Comparison of ENCODE assay signal across 19 mouse cellular contexts in the genomic region with DNA sequence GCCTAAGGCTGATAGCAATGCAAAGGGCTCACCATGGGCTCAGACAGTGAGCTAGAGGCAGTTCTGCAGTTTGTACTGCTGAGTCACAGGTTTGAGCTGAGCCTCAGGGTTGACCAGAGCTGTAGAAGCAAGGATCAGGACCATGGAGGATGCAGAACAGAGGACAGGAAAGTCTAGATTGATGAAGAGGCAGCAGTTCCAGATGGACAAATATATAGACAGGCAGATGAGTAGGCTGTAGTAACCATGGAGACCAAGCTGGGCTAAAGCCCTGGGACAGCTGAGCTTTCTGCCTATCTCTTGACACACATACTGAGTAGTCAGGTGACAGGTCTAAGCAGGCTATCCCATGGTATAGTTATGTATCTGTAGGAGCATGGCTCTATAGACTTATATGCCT. TPM values are rescaled to one million over a fixed set of nuclear protein-coding genes. Genes with fewer than 3 reads are reported as not detected.
DNase-seq lines count a peak whose midpoint lies in the region.
"Had no signal": no experiment of that assay in that cellular context is flagged by ENCODE, and none has a peak within 500 bp of the region (broad histone marks: within the 10 kb centered on the region; RNA-seq: fewer than 3 reads in every experiment).

No protein-coding gene starts in this region.

- DNase-seq in layer of hippocampus, adult 18-20 months (ENCODE audit: low spot score in 2 of 2): peak; percentile 60 to 75
- no peak for DNase-seq in layer of hippocampus, postnatal 36 days
- DNase-seq in left cerebral cortex, postnatal 36 days (ENCODE audit: low spot score in 2 of 2): peak; percentile 25 to 42
- DNase-seq in left cerebral cortex, adult 11 months (ENCODE audit: low spot score): no peak
- DNase-seq in brain, adult 2 months (ENCODE audit: low read depth, low spot score): peak; percentile 66
- DNase-seq in layer of hippocampus, adult 9-11 months: peak; percentile 65
- DNase-seq in natural killer cell, adult 2 months (ENCODE audit: low spot score in 2 of 2): no peak
- DNase-seq: adrenal gland, postnatal 14 days; cerebellum, adult 18-20 months; cerebellum, postnatal 10 days; gastrocnemius, postnatal 10 days; heart, postnatal 10 days; kidney, adult 18-20 months; kidney, postnatal 25 days; liver; lung, adult 2 months; lung, postnatal 10 days; thymus, adult 2 months; thymus, postnatal 36 days had no signal

- intact Hi-C loops in left cerebral cortex, postnatal 36 days (cut with DNase I): no loop called here

RNA-seq across cellular contexts. Expression of gene Cyfip1, which starts 49.2 kb away (rescaled TPM):
- total RNA-seq in layer of hippocampus, adult 18-20 months (2021): 100 to 1,000 TPM; 108 to 113 TPM
- 100 to 1,000 TPM; 107 to 121 TPM for total RNA-seq in layer of hippocampus, postnatal 36 days (2021)
- 10 to 100 TPM; 65.5 to 73.2 TPM for total RNA-seq in left cerebral cortex, postnatal 36 days (2021)

Comparison
In these comparisons a context has a peak if more than half of its experiments do, and no peak if none do; other contexts are left out.
1. DNase-seq: peak in layer of hippocampus, adult 18-20 months (2 of 2), left cerebral cortex, postnatal 36 days (2 of 2), brain, adult 2 months (single experiment) and layer of hippocampus, adult 9-11 months (single experiment); none in layer of hippocampus, postnatal 36 days (0 of 2), left cerebral cortex, adult 11 months (single experiment) and natural killer cell, adult 2 months (0 of 2).